Mouse (Mus musculus) 3T3-L1 (cell line): ENCODE measurements at regions not wholly inside any gene's neighbourhood (a gene's known extent, or its start where the extent isn't known, plus 50 kb on each side); places are given as distances from the start of the nearest gene placed in this dataset.

Experiments
- DNase-seq: peaks from one replicate; pipeline ENCODE4 v3.0.0-alpha.2; 2015; ENCODE audit warnings: low read depth, low spot score

DNA sequence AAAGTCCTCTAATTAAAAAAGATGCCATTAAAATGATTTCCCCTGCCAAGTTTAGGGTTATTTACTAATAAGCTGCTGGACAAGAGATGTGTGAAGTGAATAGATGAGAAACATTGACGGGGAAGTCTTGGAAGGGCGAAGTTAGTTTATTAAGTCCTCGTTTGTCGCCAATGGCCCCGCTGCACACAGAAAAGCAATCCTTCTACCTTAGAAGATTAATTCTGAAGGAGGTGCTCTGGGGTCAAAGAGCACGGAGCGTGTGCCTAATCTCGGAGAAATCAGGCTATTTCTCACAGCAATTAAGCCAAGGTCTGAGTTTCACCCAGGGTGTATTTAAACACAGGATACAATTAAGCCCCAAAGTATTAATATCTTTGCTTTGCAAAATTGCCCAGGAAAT lies 189.8 kb upstream of the Adgrl2 start:
- no peak for DNase-seq

- DNase-seq: no peak
These were observed 189.2 kb upstream of the Adgrl2 start for GRCm38 (mm10) chr3:149179486-149180116.

DNA sequence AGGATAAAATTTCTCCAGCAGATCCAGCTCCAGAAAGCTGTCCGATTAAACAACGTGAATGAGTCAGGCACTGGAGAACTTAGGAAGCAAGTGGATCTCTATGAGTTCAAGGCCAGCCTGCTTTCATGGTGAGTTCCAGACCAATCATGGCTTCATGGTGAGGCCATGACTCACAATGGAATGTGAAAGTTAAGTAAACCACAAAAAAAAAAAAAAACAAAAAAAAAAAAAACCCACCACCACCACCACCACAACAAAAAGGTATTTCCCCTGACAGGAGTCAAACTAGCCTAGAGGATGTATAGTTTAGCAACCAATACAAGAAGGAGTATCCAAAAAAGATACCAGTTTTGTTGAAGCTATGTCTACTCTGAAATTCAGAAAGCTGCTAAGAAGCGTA lies 188.5 kb upstream of the Adgrl2 start:
- no peak for DNase-seq

GRCm38 (mm10) chr3:149174689-149175390 lies 184.5 kb upstream of the Adgrl2 start:
- DNase-seq: no peak

DNA sequence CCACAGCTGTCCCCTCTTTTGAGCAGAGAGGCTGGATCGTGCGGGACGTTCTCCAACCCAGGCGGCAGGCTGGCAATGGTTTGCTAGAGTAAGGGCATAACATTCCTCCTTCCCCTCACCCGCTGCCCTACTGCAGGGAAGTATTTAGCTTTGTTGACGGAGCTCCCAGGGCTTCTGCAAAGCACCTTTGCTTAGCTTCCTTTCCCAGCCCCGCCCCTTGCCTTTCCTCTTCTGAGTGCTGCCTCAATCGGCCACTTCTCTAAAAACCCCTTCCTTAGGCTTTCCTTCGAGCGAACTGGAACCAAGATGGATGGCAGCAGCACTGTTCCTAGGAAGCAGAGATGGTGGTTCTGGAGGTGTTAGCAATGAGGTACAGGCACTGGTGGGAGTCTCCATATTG lies 183.2 kb upstream of the Adgrl2 start:
- no peak for DNase-seq

- no peak for DNase-seq
These were observed 181.4 kb upstream of the Adgrl2 start for GRCm38 (mm10) chr3:149171766-149172165.

GRCm38 (mm10) chr3:149170191-149170590 lies 179.8 kb upstream of the Adgrl2 start:
- peak; percentile 29 for DNase-seq

DNA sequence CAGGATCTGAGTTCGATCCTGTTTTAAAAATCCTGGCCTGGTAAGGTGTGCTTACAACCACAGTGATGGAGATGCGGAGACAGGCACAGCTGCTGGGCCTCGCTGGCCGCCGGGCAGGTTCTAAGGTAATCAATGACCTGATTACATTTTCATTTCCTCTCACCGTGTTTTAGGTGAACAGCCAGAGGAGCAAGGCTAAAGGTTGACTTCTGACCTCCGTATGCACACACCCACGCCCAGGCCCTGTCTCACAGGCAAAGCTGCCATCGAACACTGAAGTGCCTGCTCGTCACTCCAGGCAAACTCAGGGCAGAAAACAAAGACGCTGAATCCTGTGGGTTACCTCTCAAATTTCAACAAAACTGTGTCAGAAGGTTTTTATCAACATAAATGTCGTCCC lies 179.1 kb upstream of the Adgrl2 start:
- no peak for DNase-seq

GRCm38 (mm10) chr3:149167997-149168396 lies 177.6 kb upstream of the Adgrl2 start:
- DNase-seq: no peak

DNA sequence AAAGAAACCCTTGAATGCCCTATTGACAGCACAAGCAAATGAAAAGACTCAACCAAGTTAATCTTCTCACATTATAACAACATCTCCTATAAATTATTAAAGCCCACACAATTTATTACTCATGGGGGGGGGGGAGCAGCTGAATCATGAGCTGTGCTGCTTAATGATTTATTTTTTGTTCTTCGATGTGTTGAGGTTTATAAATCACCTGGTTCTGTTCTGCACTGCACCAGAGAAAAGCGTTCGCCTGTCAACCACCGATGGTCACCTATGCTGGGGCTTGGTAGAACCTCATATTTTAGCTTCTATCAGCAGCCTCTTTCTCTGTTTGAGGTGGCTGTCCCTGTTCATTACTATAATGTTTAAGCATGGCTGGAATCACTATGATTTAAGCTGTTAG lies 174.4 kb upstream of the Adgrl2 start:
- DNase-seq: no peak

DNA sequence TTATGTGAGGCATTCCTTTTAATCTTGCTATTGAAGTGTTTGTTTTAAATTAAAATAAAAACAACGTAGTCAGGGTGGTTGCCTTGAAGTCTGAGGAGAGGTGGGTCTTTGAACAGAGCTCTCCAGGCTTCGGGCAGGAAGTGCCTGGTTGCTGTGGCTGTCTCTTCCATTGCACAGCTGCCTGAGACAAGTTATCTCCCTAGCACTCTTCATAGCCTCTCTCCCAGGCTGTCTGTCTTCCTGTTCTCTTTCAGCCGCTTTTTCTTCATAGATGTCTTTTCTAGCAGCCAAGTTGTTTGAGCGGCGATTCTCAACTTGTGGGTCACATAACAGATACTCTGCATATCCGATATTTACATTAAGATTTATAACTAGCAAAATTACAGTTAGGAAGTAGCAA lies 173.2 kb upstream of the Adgrl2 start:
- no peak for DNase-seq

GRCm38 (mm10) chr3:149160833-149161232 lies 170.5 kb upstream of the Adgrl2 start:
- DNase-seq: no peak

DNA sequence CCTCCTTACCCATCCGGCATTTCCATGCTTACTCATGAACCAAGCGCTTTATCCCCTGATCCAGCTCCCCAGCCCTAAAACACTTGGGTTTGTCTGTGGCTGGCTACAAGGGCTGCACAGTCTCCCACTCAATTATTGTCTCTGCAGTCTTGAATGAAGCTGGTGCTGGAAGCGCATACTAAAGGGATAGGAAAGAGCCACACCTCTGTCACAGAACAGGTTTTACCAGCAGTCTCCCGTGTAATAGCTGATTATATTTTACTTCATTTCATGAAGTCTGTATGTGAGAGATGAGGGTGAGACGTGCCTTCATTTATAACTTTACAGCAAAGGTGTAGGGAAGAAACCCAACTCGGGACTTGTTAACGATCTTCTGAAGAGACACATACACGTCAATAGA lies 167.0 kb upstream of the Adgrl2 start:
- no peak for DNase-seq

GRCm38 (mm10) chr3:149152312-149152711 lies 162.0 kb upstream of the Adgrl2 start:
- no peak for DNase-seq

- no peak for DNase-seq
These were observed 160.4 kb upstream of the Adgrl2 start for GRCm38 (mm10) chr3:149150796-149151195.

- DNase-seq: no peak
These were observed 158.3 kb upstream of the Adgrl2 start for GRCm38 (mm10) chr3:149148608-149149007.

DNA sequence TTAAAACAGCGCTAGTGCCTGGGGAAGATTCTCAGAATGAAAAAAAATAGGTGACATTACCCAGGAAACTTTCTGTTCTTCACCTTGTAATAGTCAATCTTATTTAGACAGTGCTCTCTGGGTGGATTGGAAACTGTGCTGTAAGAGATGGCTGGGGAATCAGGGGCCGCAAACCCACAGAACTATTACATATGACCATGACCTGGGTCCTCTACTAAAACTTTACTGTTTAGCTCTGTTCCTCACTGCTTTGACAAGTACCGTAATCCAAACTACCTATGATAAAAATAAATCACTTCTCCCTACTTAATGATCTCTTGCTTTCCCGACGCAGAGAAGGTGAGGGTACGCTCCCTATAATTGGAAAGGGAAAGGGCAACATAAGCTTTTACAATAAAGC lies 157.6 kb upstream of the Adgrl2 start:
- DNase-seq: no peak

DNA sequence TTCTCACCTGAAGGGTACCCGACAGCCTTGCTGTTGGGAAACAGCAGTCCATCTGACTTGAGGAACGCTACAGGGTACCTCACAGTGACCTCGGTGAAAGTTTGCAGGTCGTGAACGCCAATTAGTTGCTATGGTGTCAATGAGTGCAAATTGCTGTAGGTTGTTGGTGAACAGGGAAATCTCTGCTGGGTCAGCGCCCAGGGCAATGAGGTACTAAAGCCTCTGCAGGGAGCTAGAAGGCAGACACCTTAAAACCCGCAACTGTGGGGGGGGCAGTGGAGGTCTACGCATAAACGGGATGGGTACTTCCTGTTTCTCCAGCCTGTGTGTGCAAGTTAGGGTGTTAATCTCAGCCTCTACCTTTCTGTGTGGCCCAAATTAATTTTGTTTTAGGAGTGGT lies 156.3 kb upstream of the Adgrl2 start:
- DNase-seq: no peak

GRCm38 (mm10) chr3:149140461-149140860 lies 150.1 kb upstream of the Adgrl2 start:
- no peak for DNase-seq

DNA sequence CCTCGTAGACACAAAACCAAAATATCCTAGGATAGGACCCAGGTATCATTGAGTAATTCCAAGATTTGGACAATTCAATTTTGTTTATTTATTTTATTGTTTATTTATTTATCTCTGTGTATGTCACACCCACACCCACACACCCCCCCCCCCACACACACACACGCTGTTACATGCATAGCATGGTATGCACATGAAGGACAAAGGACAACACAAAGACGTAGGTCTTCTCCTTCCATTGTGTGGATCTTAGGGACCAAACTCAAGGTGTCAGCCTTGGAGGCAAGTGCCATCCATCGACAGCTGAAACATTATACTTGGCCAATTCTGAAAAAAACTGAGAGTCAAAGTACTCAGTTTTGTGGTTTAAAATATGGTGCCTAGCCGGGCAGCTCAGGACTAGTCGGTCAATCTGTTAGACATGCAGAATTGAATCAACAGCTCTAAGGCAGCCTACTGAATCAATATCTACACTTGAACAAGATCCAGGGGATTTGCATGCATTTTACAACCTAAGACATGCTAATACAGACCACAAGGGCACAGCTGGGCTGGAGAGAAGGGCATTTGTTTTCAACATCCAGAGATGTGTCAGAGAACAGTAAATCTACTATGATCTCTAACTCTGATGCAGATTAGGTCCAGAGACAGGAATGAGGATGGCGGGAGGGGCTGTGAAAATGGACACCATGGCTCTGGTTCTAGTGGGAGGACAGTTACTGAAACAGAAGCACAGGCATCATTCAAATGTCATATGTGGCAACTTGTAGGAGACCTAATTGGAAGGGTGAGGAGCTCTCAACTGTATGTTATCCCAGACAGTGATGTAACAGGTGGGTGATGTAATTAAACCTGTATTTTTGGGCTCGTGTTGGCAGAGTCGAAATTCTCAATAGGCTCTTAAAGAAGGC lies 143.9 kb upstream of the Adgrl2 start:
- no peak for DNase-seq

GRCm38 (mm10) chr3:149118806-149119205 lies 128.5 kb upstream of the Adgrl2 start:
- DNase-seq: no peak

- DNase-seq: no peak
These were observed 127.3 kb upstream of the Adgrl2 start for GRCm38 (mm10) chr3:149117684-149118056.
